Mouse (Mus musculus) frontal cortex, adult (tissue): ENCODE measurements around the gene Denr.

ENCODE experiments used
- ATAC-seq: cut with Nextera tagmentation; 2 replicates; pipeline ENCODE4 v1.9.2; 2017; ENCODE audit warnings: mild to moderate bottlenecking, moderate library complexity, mixed read lengths; ENCODE audit not compliant: low TSS enrichment

Gene Denr

DNA sequence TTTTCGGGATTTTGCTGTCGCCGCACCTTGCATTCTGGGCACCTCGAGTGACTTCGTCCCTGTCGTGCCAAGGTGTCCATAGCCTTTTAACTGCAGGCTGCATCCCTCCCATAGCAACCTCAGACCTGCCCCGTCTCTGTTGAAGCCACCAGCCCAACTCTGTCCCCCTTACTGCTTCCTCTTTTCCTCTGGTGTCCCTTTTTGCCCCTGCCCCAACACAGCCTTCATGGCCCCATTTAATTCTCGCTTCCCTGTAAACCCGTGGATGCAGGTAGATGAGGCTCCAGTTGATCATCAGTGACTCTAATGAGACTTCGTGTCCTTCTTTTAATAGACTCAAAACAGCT is 629 bp downstream of the Denr start:
- no peak; the same call in 1 of the 2 replicates for ATAC-seq

DNA sequence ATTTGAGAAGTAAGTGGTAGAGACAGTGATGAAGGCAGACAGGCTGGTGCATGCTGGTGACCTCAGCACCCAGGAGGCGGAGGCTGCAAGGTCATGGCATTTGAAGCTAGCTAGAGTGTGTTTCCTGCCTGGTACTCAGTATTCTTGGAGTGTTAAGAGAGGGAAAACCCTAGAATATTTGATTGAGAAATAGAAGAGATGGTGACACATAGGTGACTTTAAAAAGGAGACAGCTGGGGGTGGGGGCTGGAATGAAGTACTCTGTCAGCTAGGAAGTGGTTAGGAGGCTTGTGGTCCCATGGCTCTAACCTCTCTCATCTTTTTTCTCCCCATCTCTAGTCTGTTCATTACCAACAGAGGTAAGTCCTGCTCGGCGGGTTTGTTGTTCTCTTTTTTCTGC is 7.9 kb downstream of the Denr start:
- ATAC-seq = no peak

DNA sequence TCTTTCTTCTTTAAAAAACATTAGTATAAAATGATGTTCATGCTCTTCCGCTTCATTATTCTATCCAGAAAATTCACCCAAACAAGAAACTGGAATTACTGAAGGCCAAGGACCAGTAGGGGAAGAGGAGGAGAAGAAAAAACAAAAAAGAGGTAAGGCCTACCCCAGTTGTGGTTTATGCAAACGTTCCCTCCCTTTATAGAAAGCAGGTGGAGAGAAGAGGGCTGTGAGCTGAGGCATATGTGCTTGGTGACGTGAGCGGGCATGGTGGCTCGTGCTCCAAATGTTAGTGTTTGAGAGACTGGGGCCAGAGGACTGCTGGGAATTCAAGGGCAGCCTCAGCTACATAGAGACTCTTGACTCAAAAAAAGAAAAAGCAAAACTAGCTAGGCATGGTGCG is 15.1 kb downstream of the Denr start:
- 0 out of 2 replicates have a peak, but pooled peaks have one; percentile 47 for ATAC-seq

DNA sequence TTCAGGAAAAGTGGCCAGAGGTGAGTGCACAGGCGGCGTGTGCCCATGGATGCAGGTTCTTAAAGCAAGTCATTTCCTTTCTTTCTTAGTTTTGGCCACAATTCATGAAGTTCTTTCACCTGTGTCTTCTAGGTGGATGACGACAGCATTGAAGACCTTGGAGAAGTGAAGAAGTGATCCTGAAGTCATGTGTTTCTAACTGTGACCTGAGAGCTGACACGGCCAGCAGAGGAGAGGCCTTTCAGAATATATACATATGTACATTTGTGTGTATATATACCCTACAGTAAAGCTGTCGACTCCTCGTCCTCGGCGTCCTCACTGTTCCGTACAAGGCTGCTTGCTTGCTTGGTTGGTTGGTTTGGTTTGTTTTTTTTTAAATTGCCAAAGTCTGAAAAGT is 20.1 kb downstream of the Denr start, which contains the start of gene Gm43518:
Gm43518 (plus strand) TSS at position 301 of the 400 bp plus-strand sequence.
- no peak for ATAC-seq

DNA sequence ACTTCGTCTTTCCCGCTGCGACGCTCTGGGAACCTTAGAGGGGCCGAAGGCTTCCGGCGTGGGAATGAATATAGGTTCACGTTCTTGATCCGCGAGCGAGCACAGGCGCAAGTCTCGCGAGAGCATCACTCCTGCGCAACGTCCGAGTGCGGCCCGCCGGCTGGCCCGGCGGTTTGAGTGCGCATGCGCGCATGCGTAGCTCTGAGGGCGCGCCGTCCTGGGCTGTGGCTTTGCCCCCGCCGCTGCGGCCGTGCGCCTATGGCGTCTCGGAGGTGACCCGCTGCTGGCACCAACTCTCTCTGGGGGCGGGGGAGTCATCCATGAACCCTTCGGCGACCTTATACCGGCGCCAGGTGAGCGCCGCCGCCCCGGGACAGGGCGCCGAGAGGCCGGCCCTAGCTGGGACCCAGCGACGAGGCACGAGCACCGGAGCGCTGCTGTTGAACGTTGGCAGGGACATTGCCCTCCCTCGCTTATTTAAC is 23.6 kb downstream of the Denr start, which contains the start of gene Ccdc62:
Ccdc62 (plus strand) TSS at position 172 of the 482 bp plus-strand sequence.
- peak; percentile 96 for ATAC-seq

DNA sequence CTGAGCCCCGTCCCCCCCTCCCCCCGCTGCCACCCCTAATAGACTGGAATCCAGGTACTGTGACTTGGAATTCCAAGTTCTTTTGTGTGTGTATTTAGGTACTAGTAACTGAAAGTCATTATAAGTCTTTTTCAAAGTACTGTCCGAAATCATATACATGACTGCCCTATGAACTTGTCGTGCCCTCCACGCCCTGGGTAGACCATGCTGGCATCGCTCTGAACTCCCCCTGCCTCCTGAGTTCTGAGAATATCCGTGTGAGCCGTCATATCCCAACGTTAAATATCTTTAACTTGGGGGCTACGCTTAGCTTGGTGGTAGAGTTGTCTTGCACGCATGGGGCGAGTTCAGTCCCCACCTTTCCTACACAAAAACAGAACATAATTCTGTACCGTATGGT is 24.2 kb downstream of the Denr start:
- ATAC-seq = no peak

DNA sequence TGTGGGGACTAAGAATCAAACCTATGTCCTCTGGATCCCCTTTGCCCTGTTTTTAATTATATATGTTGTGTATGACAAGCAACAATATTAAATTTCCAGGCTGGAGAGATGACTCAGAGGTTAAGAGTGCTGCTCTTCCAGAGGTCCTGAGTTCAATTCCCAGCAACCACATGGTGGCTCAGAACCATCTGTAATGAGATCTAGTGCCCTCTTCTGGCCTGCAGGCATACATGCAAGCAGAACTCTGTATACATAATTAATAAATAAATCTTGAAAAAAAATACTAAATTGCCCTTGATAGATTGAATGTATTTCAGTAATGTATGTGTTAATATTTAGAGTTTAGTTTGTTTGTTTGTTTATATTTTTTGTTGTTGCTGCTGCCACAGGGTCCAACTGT is 26.0 kb downstream of the Denr start:
- no peak for ATAC-seq

DNA sequence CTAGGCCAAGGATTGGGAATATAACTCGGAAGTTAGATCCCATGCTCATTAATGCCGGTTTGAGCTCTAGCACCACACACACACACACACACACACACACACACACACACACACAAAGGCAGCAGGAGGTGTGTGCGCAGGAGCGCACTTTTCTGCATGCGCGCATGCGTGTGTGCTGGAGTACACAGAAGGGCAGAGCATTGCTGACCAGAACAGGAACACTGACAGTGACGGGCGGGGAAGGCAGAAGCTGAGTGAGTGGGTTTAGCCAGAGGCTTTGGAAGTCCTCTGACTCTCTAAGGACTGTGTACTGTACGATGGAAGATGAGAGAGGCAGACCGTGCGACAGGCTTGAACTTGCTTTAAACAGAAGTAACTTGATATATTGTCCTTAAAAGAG is 26.6 kb downstream of the Denr start:
- ATAC-seq = no peak

DNA sequence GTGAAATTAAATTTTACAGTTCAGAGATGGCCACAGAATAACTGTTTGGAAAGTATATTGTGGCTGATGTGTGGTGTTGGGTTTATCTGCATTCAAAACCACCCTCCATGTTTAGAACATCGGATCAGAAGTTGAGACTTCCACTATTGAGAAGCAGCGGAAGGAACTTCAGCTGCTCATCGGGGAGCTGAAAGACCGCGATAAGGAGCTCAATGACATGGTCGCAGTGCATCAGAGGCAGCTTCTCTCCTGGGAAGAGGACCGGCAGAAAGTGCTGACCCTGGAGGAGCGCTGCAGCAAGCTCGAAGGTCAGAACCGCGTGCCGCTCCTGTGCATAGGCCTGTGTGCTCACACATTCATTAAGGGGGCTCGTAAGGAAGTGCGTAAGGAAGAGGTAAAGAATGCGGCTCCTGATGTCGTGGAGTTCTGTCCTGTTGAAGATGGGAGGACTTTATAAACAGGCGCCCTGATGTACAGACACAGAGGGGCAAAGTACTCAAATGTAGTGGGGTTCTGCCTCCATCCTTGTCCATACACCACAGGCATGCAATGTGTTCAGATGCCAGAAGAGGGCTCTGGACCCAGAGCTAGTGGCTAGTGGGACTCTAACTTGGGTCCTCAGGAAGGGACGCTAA is 27.1 kb downstream of the Denr start:
- no peak for ATAC-seq

DNA sequence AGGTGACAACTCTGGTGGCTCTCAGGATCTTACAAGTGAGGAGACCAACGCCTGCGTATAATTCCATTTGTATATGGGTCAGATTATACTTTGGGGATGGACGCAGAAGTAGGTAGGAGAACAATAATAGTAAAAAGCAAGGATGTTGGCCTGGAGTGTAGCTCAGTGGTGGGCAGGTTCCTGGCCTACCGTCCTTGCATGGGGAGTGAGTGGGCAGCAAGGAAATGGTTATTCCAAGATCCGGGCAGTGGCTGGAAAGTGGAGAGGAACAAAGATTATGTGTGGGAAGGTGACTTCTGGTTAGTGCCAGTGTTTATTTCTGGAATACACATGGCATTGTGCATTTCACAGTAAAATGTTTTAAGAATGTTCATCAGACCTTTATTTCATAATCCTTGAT is 29.0 kb downstream of the Denr start:
- ATAC-seq = peak; percentile 47; the same call in 1 of the 2 replicates

DNA sequence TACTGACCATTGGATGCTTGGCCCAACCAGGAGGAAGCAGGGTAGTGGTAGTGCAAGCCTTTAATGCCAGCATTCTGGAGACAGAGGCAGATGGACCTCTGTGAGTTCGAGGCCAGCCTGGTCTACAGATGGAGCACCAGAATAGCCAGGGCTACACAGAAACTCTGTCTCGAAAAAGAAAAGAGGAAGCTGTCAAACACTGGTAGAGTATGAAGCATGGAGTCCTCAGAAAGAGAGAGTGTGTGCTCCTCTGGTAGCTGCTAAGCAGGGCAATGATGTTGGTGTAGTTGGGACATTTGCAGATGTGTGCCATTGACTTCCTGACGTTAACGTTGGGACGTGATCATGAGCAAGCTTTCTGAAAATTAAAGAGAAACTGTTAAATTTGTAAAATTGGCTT is 31.5 kb downstream of the Denr start:
- ATAC-seq = no peak

DNA sequence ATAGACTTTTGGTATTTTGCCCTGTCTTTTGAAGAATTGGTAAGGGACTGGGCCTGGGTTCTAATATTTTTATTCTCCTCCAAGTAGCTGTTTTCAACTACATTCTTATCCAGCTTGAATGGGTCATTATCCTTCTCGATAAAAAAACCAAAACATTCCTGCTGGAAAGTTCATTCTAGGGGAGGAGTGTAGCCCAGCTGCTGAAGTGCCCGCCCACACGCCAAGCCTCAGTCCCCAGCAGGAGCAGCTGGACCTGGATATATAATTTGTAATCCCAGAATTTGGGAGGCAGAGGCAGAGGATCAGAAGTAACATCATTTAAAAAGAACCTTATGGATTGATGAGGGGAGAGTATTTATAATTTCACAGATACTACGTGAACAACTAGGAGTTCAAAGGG is 39.6 kb downstream of the Denr start:
- ATAC-seq = no peak

DNA sequence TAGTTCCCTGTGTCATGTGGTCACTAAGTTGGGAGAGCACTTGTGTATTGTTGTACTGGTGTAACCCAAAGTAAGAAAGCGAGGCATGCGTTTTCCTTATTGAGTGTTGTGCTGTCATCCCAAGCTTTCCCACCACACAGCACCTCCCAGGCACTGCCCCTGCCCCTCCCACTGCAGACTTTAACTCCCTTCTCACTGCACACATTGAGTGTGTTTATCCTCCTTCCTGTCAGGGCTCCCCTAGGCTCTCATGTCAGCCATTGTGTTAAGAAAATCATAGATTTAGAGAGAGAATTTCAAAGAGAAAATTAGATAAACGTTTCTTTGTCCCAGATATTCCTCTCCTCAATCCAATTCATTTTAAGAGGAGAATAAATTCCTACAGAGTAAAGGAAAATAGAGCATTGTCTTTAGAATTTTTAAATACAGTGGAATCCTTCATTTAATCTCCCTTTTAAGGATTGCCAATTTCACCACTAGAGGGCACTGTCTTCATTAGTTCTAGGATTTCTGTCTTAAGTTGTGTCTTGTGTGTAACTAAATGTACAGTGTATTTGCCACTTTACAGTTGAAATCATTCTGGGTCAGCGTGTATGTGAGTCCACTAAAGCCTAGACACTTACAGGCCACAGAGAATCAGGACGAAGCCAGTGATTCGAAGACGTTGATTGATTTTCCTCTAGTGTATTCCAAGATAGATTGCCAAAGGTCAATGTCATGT is 40.2 kb downstream of the Denr start:
- peak; percentile 47; the same call in 1 of the 2 replicates for ATAC-seq

DNA sequence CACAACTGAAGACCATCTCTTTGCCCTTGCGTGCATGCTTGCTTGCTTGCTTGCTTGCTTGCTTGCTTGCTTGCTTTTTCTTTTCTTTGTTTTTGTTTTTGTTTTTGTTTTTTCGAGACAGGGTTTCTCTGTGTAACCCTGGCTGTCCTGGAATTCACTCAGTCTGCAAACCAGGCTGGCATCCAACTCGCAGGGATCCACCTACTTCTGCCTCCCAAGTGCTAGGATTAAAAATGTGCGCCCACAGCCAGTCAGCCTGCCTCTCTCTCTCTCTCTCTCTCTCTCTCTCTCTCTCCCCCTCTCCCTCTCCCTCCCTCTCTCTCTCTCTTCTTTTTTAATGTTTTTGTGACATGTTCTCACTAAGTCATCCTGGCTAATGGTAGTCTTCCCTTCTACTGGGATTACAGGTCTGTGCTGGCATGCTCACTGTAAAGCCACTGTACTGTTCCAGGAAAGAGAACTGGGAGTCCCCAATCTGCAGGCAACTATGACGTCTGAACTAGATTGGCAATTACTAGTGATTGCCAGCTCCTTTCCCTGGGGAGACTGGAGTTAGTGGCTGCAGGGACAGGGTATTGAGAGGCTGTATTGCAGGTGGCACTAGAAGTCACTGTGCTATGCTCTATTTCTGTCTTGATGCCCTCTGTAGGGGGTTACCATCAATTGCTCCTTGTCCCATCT is 45.5 kb downstream of the Denr start:
- peak; percentile 74; the same call in 1 of the 2 replicates for ATAC-seq

DNA sequence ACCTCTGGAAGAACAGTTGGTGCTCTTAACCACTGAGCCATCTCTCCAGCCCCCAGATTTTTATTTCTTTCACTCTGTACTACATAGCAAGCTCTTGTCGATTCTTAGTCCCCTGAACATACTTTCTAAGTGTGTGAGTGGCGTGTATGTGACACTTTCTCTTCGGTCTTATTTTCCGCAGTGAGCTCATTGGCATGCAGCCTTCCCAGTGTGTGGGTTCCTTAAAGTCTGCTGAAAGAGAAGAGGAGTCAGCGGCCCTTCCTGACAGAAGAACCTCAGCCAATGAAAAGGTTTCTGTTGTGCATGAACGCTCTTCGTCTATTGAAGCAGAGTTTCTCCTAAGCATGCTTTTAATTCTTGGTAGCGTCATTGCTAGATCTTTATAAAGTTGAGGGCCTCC is 50.2 kb downstream of the Denr start:
- no peak for ATAC-seq

DNA sequence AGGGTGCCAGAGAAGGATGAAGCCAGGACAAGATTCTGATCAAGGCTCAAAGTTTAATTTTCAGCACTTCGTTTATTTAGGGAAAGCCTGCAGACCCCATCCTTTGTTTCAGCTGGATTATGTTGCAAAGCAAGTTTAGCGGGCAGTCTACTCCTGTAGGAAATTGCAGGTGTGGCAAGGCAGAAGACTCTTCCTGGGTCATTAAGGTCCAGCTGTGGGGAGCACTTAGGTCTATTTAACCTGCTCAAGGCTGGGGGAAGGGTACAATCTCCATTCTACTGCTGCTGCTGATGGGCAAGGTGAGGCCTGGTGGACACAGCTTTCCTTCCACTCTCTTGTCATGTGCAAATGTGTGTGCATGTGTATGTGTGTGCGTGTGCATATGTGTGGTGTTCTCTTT is 52.0 kb downstream of the Denr start:
- no peak for ATAC-seq

DNA sequence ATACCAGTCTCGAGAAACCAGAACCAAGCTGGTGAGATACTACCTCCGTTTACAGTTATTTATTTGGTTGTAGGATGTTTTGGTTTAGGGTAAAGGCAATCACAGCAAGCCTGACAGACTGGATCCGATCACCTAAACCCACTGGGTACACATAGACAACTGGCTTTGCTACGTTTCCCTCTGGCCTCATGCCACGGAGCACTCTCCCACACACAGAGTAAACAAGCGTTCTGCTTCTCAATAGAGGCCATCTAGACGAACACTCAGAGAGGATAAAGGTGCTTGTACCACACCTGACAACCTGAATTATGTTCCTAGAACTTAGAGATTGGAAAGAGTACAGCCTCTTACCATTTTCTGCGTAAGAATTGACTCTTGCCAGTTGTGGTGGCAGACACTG is 53.2 kb downstream of the Denr start:
- no peak for ATAC-seq

DNA sequence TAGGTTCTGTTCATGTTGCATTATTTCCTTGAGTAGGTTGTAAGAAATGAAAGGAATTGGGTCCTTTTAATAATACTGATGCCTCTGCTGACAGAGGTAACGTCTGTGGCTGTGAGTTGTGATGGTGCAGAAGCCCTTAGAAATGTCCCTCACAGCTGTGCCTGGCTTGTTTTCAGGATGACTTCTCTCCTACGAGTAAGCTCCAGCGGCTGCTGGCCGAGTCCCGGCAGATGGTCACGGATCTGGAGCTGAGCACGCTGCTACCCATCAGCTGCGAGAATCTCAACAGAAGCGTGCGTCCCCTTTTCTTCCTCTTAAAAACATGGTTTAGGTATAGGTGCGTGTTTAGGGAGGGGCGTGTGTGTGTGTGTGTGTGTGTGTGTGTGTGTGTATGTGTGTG is 54.1 kb downstream of the Denr start:
- no peak; the same call in 1 of the 2 replicates for ATAC-seq

DNA sequence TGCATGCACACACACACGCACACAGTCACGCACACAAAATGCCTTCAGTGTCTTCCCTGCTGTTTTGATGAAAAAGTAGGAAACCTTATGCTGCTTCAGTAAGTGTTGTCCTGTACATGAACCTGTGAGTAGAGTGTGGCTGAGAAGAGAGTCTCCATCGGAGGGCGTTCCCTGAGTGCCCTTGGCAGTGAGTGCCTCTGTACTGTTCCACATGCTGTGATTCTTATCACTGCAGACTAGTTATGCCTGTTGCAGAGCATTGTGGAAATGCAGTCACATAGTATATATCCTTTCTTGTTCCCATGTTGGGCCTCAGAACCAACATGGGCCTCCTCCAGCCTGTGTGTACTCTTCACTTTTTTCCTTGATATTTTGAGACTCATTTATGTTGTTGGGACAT is 57.2 kb downstream of the Denr start:
- no peak for ATAC-seq

DNA sequence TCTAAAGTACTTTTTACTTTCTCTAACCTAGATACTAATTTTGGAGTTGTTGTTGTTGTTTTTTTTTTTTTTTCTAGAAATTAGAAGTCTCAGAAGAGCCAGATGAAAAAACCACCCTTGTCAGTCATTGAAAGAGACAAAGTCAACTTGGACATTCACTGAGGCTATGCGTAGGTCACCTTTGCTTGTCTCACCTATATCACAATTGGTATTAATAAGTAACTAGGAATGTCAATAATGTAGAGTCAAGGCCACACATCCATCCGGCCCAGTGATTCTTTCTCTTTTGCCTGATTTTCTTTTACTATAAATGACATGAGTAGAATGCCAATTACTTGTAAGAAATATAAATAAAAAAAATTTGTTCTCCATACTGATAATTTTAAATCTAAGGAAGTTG is 59.8 kb downstream of the Denr start:
- ATAC-seq = no peak

DNA sequence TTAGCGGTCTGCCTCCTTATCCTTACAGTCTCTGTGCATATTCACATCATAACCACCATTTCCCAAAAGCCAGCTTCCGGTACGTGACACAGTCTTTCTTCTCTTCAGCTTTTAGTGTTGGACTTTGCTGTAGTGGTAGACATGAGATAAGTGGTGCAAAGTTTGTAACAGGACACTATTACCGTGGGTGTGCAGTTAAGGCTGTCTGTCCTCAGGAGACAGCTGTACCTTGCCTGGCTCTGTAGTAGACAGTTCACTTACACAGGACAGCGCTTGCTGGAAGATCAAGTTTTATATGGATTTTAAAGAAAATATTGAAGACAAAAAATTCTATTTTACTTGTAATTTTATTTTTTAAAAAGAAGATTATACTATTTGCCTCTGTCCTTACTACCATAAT is 61.5 kb downstream of the Denr start:
- no peak for ATAC-seq

DNA sequence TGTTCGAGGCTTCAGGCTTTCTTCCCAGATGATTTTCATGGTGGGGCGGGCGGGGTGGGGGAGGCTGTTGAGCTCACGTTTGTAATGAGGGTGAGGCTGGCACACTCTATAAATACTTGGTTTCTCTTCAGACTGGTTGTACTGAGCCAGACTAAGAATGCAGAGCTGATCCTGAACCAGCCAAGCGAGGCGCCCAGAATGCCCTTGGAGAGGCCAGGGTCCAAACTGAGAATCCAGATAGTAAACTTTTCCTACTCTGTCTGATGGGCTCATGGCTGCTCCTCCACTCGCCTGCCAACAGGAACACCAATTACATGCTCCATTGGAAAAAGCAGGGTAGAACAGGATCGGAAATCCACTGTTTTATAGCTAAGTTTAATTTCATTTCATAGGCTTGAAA is 62.2 kb downstream of the Denr start:
- ATAC-seq = no peak

DNA sequence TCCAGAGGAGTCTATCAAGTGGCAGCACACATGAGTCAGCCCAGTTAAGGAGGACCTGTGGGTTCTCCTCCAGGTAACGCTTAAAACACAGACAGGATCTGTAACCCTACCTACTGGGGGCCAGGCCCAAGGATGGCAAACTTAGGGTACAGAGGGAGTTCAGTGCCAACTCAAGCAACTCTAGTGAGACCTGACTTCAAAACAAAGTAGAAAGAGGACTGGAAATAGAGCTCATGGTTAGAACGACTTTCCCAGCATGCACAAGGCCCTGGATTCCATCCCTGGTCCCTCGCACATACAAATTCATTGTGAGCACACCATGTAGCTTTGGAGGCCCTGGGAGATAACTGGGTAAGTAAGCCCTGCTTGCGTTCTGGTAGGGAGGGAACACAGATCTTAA is 63.6 kb downstream of the Denr start:
- ATAC-seq = no peak
